Mouse (Mus musculus) adrenal gland, postnatal 4 days (tissue): ENCODE data around the gene Btbd9. TPM values are rescaled to one million over a fixed set of nuclear protein-coding genes. Genes with fewer than 3 reads are reported as not detected.
A peak's percentile ranks its signal among the peaks of the same experiment; 100 is the strongest.

Experiments used
- DNase-seq, 2 experiments: peaks; one replicate each; pipeline ENCODE4 v3.0.0; 2021 to 2022; ENCODE audit warnings: low spot score in 2 of 2, mixed read lengths in 2 of 2
- total RNA-seq, 2 experiments: library from RNA; stranded (reverse); gene quantifications; 2 replicates each; pipeline ENCODE4 v1.2.3; 2021

The Btbd9 gene
- total RNA-seq, 2 experiments from 2014 or later, result 40.4 to 41.5 TPM

- no peak for DNase-seq
Measured at GRCm38 (mm10) chr17:30604296-30604695, 28.0 kb upstream of the Btbd9 start.

GRCm38 (mm10) chr17:30602175-30602574 lies 25.9 kb upstream of the Btbd9 start:
- DNase-seq, result no peak

- no peak for DNase-seq
Measured at GRCm38 (mm10) chr17:30598300-30598699, 22.0 kb upstream of the Btbd9 start.

- DNase-seq, result no peak
Measured at GRCm38 (mm10) chr17:30597786-30598185, 21.5 kb upstream of the Btbd9 start.

GRCm38 (mm10) chr17:30594846-30595245 lies 18.6 kb upstream of the Btbd9 start:
- no peak for DNase-seq

GRCm38 (mm10) chr17:30594407-30594806 lies 18.1 kb upstream of the Btbd9 start:
- DNase-seq, result no peak

GRCm38 (mm10) chr17:30590417-30591198 lies 14.3 kb upstream of the Btbd9 start:
- DNase-seq, result no peak

GRCm38 (mm10) chr17:30583258-30584001 lies 7.1 kb upstream of the Btbd9 start:
- no peak for DNase-seq

- DNase-seq, result no peak
Measured at GRCm38 (mm10) chr17:30582313-30582712, 6.0 kb upstream of the Btbd9 start.

- DNase-seq, result no peak
Measured at GRCm38 (mm10) chr17:30581201-30581600, 4.9 kb upstream of the Btbd9 start.

GRCm38 (mm10) chr17:30580781-30581180 lies 4.5 kb upstream of the Btbd9 start:
- DNase-seq, result no peak

- DNase-seq, result no peak
Measured at GRCm38 (mm10) chr17:30576946-30577345, 658 bp upstream of the Btbd9 start.

GRCm38 (mm10) chr17:30575121-30575904 lies 975 bp downstream of the Btbd9 start:
- peak in 1 of 2 experiments; percentile 24 for DNase-seq

- no peak for DNase-seq
Measured at GRCm38 (mm10) chr17:30574783-30575075, 1.6 kb downstream of the Btbd9 start.

- DNase-seq, result no peak
Measured at GRCm38 (mm10) chr17:30573990-30574782, 2.1 kb downstream of the Btbd9 start.

- DNase-seq, result no peak
Measured at GRCm38 (mm10) chr17:30570971-30571370, 5.3 kb downstream of the Btbd9 start.

GRCm38 (mm10) chr17:30570173-30570572 lies 6.1 kb downstream of the Btbd9 start:
- no peak for DNase-seq

GRCm38 (mm10) chr17:30568473-30568872 lies 7.8 kb downstream of the Btbd9 start:
- no peak for DNase-seq

GRCm38 (mm10) chr17:30564971-30565370 lies 11.3 kb downstream of the Btbd9 start:
- DNase-seq, result no peak

- DNase-seq, result no peak
Measured at GRCm38 (mm10) chr17:30564407-30564806, 11.9 kb downstream of the Btbd9 start.

GRCm38 (mm10) chr17:30563484-30564075 lies 12.7 kb downstream of the Btbd9 start:
- no peak for DNase-seq
